Comparison of ENCODE assay signal across 28 mouse cellular contexts in genomic region chr12:38987819-38988218, GRCm38 (mm10).
"Had no signal": no experiment of that assay in that cellular context is flagged by ENCODE, and none has a peak within 500 bp of the region (broad histone marks: within the 10 kb centered on the region; RNA-seq: fewer than 3 reads in every experiment).

No protein-coding gene starts in this region.

- H3K36me3 ChIP-seq: heart, embryonic 13.5 days; heart, embryonic 15.5 days; hindbrain, embryonic 13.5 days; hindbrain, embryonic 15.5 days; kidney, embryonic 15.5 days; limb, embryonic 10.5 days; limb, embryonic 12.5 days; liver, embryonic 13.5 days; liver, embryonic 15.5 days had no signal

- H3K27ac ChIP-seq: heart, adult 2 months; heart, embryonic 13.5 days; heart, embryonic 15.5 days; hindbrain, embryonic 13.5 days; hindbrain, embryonic 15.5 days; hindbrain, postnatal 0 days; kidney, embryonic 15.5 days; kidney, postnatal 0 days; left cerebral cortex, adult 2 months; limb, embryonic 10.5 days; limb, embryonic 12.5 days; liver, embryonic 13.5 days; liver, embryonic 15.5 days had no signal

- H3K9ac ChIP-seq: heart, embryonic 13.5 days; heart, embryonic 15.5 days; hindbrain, embryonic 13.5 days; hindbrain, embryonic 15.5 days; kidney, embryonic 15.5 days; limb, embryonic 12.5 days; liver, embryonic 13.5 days; liver, embryonic 15.5 days had no signal

- DNase-seq: gastrocnemius, postnatal 14 days; gastrocnemius, postnatal 36 days; heart, adult 11 months; heart, adult 2 months; heart, postnatal 14 days; heart, postnatal 36 days; kidney, adult 11 months; kidney, adult 2 months; kidney, adult 9 months; kidney, postnatal 14 days; kidney, postnatal 36 days; layer of hippocampus, adult 9-11 months; liver; liver, embryonic 13.5 days had no signal

- ATAC-seq: hindbrain, postnatal 0 days; intestine, embryonic 16.5 days had no signal

- H3K4me3 ChIP-seq: heart, adult 2 months; heart, embryonic 13.5 days; heart, embryonic 15.5 days; hindbrain, embryonic 13.5 days; hindbrain, embryonic 15.5 days; kidney, embryonic 15.5 days; left cerebral cortex, adult 2 months; limb, embryonic 10.5 days; limb, embryonic 12.5 days; liver, embryonic 13.5 days; liver, embryonic 15.5 days had no signal

- H3K4me2 ChIP-seq: heart, embryonic 11.5 days; heart, embryonic 13.5 days; heart, embryonic 15.5 days; hindbrain, embryonic 13.5 days; hindbrain, embryonic 15.5 days; kidney, embryonic 15.5 days; limb, embryonic 12.5 days; liver, embryonic 11.5 days; liver, embryonic 13.5 days; liver, embryonic 15.5 days had no signal

- H3K9me3 ChIP-seq: heart, embryonic 13.5 days; heart, embryonic 15.5 days; hindbrain, embryonic 13.5 days; hindbrain, embryonic 15.5 days; kidney, embryonic 15.5 days; limb, embryonic 10.5 days; limb, embryonic 12.5 days; liver, embryonic 13.5 days; liver, embryonic 15.5 days had no signal

- H3K27me3 ChIP-seq: heart, embryonic 13.5 days; heart, embryonic 15.5 days; hindbrain, embryonic 13.5 days; hindbrain, embryonic 15.5 days; kidney, embryonic 15.5 days; limb, embryonic 12.5 days; liver, embryonic 13.5 days; liver, embryonic 15.5 days had no signal

- H3K4me1 ChIP-seq: heart, embryonic 13.5 days; heart, embryonic 15.5 days; hindbrain, embryonic 13.5 days; hindbrain, embryonic 15.5 days; kidney, embryonic 15.5 days; limb, embryonic 10.5 days; limb, embryonic 12.5 days; liver, embryonic 13.5 days; liver, embryonic 15.5 days had no signal
